Mouse (Mus musculus) lung, embryonic 16.5 days (tissue): ENCODE measurements around the gene Olfr963. TPM values are rescaled to one million over a fixed set of nuclear protein-coding genes. Genes with fewer than 3 reads are reported as not detected.

Experiments used
- ATAC-seq: fragments of 200-750 bp; cut with Nextera tagmentation; 2 replicates; pipeline ENCODE4 v1.8.0; 2017; ENCODE audit warnings: low read depth, mild to moderate bottlenecking, moderate library complexity
- H3K27ac ChIP-seq: fragments of 300-500 bp; sonication (generic); 2 replicates; pipeline ENCODE4 v1.5.1; 2014; ENCODE audit warnings: mild to moderate bottlenecking, control low read depth, low read length
- H3K27me3 ChIP-seq: fragments of 300-500 bp; sonication (generic); 2 replicates; pipeline ENCODE4 v1.6.1; 2014; ENCODE audit warnings: low read depth, low read length, mixed read lengths; ENCODE audit not compliant: control insufficient read depth, insufficient read depth
- H3K36me3 ChIP-seq: fragments of 300-500 bp; sonication (generic); 2 replicates; pipeline ENCODE4 v1.6.1; 2014; ENCODE audit warnings: low read length; ENCODE audit not compliant: control insufficient read depth, insufficient read depth
- H3K4me1 ChIP-seq: fragments of 300-500 bp; sonication (generic); replicated peaks from 2 replicates; pipeline ENCODE4 v1.6.1; 2014; ENCODE audit warnings: low read length, mixed read lengths; ENCODE audit not compliant: control insufficient read depth, insufficient read depth
- H3K4me2 ChIP-seq: fragments of 300-500 bp; sonication (generic); 2 replicates; pipeline ENCODE4 v1.6.1; 2014; ENCODE audit warnings: low read depth, low read length, control low read depth
- H3K4me3 ChIP-seq: fragments of 300-500 bp; sonication (generic); 2 replicates; pipeline ENCODE4 v1.5.1; 2014; ENCODE audit warnings: mild to moderate bottlenecking, low read length, control low read depth
- H3K9ac ChIP-seq: fragments of 300-500 bp; sonication (generic); 2 replicates; pipeline ENCODE4 v1.6.1; 2014; ENCODE audit warnings: low read length, control low read depth
- H3K9me3 ChIP-seq: fragments of 300-500 bp; sonication (generic); 2 replicates; pipeline ENCODE4 v1.6.1; 2016; ENCODE audit warnings: low read length; ENCODE audit not compliant: control insufficient read depth
- WGBS: fragments of 180-500 bp; shearing (Covaris S2); extraction: QIAGEN DNeasy Blood & Tissue Kit; methylation state at CpG from one replicate; pipeline ENCODE4 v1.1.7; 2014; 5-methylcytosine and 5-hydroxymethylcytosine counted together
- polyA plus RNA-seq: library from polyadenylated mRNA; unstranded; fragments of >200 nt; fragmentation: Nextera tagmentation; extraction: Ambion mirVana; gene quantifications from 2 replicates; pipeline ENCODE4 v1.2.1, GENCODE M21; 2015

Olfr963 gene
- polyA plus RNA-seq, result not detected in 2 replicates

DNA sequence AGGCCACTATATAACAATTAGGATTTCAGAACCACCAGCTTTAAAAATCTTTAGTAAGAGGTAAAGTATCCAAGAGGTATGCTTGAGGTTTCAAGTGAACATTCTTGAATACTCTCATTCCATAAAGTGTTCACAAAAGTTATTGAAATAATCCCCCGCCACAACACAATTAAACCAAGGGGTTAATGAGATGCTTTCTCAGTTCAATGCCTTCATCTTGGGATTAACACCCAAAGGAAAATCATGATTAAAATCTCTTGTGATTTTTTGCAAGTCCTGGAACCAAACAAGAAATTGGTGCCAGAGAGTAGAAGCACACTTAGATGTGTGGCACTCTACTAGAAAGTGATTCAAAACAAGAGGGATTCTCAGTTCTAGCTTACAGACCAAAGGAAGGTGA, at the start of gene Olfr963:
Olfr963 (plus strand) TSS at position 301 of the 400 bp plus-strand sequence.
- Histone ChIP-seq H3K27ac (no peak within 1 kb of the TSS), H3K36me3 (no peaks in the 10 kb centered on the region), H3K4me1 (no peaks in the 10 kb centered on the region), H3K27me3 (no peaks in the 10 kb centered on the region), H3K9ac (no peak within 1 kb of the TSS), H3K9me3 (no peaks in the 10 kb centered on the region), H3K4me2 (no peak within 1 kb of the TSS), H3K4me3 (no peak within 1 kb of the TSS)
- 86% methylated on average over 1 of the region's 1 CpGs for WGBS
- ATAC-seq, result no peak

DNA sequence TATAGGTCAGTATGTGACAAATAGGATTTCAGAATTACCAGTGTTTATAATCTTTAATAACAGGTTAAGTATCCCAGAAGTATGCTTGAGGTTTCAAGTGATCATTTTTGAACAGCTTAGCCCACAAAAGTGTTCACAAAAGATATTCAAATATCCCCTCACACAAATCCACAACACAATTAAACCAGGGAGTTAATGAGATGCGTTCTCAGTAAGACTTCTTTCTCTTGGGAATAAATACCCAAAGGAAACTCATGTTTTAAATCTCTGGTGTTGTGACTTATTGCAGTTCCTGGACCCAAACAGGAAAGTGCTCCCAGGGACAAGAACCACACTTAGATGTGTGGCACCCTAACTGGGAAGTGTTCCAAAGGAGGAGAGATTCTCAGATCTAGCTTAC, 45.9 kb upstream of the Olfr963 start, which contains the start of gene Olfr960:
Olfr960 (plus strand) TSS at position 301 of the 400 bp plus-strand sequence.
- no peak for ATAC-seq

DNA sequence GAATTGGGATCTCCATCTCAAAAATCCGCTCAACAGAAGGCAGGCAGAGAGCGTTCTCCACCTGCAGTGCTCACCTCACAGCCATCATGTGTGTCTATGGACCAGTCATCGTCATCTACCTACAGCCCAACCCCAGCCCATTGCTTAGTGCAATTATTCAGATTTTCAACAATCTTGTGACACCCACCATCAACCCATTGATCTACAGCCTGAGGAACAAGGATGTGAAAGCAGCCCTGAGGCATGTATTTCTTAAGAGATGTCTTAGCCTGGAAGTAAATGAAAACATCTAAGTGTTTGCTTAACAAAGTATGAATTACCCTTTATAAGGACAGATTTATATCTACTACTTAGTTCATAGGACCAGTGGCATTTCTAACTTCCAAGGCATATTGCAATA, 43.2 kb upstream of the Olfr963 start:
- Histone ChIP-seq H3K4me3 (no peak overlapping the region), H3K9ac (no peak overlapping the region), H3K9me3 (no peaks in the 10 kb centered on the region), H3K36me3 (no peaks in the 10 kb centered on the region), H3K27ac (no peak overlapping the region), H3K27me3 (no peaks in the 10 kb centered on the region), H3K4me1 (no peaks in the 10 kb centered on the region), H3K4me2 (no peak overlapping the region)
- ATAC-seq, result no peak
- 82% methylated on average over 3 of the region's 3 CpGs for WGBS

More for the DNA sequence above, 45.9 kb upstream of the Olfr963 start, which contains the start of gene Olfr960:
- Histone ChIP-seq H3K27ac (no peak within 1 kb of the TSS), H3K9me3 (no peaks in the 10 kb centered on the region), H3K4me3 (no peak within 1 kb of the TSS), H3K27me3 (no peaks in the 10 kb centered on the region), H3K36me3 (no peaks in the 10 kb centered on the region), H3K4me1 (no peaks in the 10 kb centered on the region), H3K9ac (no peak within 1 kb of the TSS), H3K4me2 (no peak within 1 kb of the TSS)
- 69% methylated on average over 1 of the region's 1 CpGs for WGBS

DNA sequence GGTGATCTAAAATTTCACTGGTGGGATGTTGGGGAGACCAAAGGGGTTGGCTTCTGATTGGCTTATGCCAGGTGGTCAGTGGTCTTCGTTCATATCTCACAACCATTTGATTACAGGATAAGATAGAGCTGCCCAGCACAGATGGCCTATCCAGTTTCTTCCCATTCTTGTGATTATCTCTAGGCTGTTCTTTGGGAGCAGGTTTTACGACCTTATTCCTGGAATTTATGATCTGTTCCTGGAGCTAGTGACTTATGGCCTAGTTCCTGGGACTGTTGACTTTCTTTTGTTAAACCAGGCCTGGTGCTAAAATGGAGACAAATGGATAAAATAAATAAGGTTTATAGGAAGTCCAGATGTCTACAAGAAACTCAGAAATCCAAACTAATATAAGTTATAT, 42.3 kb upstream of the Olfr963 start:
- H3K4me3 ChIP-seq, result no peak overlapping the region
- WGBS, result 59% methylated on average over 2 of the region's 2 CpGs
- ATAC-seq, result no peak
- no peaks in the 10 kb centered on the region for H3K27me3 ChIP-seq
- no peaks in the 10 kb centered on the region for H3K9me3 ChIP-seq
- no peaks in the 10 kb centered on the region for H3K36me3 ChIP-seq
- no peak overlapping the region for H3K27ac ChIP-seq
- H3K9ac ChIP-seq, result no peak overlapping the region
- H3K4me2 ChIP-seq, result no peak overlapping the region
- H3K4me1 ChIP-seq, result no peaks in the 10 kb centered on the region

DNA sequence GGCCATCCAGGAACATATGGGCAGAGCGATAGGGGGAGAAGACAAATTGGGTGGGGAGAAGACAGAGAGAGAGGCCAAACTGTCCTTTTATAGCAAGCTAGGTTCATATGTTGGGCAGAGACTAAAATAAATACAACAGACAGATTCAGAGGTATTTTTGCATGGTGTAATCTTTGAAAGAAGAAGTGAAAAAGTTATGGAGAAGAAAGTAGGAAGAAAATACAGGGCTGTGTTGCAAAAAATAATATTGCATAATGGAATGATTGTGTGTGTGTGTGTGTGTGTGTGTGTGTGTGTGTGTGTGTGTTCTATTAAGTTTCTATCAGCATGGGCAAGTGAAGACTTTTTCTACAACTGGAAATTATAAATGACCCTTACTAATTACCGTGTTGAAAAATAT, 37.9 kb upstream of the Olfr963 start:
- Histone ChIP-seq H3K27ac (no peak overlapping the region), H3K4me2 (no peak overlapping the region), H3K4me1 (no peaks in the 10 kb centered on the region), H3K9me3 (no peaks in the 10 kb centered on the region), H3K36me3 (no peaks in the 10 kb centered on the region), H3K4me3 (no peak overlapping the region), H3K9ac (no peak overlapping the region), H3K27me3 (no peaks in the 10 kb centered on the region)
- no peak for ATAC-seq
- 63% methylated on average over 2 of the region's 2 CpGs for WGBS

DNA sequence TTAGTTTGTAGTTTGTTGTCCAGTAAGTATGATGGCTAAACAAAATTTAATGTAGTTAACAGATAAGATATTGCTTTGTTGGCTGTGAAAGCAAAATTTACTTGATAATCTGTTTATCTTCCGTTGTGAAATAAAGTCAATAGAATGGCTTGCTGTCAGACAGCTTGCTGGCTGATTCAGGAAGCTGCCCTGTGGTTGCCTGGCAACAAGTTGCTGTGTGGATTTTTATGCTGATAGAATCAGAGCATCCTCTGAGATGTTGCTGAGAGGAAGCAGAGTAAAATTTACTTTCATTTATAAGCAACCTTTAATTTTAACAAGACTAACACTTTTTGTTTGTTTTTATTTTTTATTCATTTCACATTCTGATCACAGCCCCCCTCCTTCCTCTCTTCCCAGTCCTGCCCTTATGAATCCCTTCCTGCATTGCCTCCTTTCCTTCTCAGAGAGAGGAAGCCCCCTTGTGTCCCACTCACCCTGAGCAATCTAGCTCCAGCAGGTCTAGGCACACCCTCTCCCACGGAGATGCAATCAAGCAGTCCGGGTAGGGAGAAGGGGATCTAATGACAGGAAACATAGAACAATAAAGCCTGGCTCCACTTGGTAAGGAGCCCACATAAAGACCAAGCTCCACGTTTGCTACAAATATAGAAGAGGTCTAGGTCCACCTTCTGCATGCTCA, 33.0 kb upstream of the Olfr963 start:
- 34% methylated on average over 4 of the region's 4 CpGs for WGBS

DNA sequence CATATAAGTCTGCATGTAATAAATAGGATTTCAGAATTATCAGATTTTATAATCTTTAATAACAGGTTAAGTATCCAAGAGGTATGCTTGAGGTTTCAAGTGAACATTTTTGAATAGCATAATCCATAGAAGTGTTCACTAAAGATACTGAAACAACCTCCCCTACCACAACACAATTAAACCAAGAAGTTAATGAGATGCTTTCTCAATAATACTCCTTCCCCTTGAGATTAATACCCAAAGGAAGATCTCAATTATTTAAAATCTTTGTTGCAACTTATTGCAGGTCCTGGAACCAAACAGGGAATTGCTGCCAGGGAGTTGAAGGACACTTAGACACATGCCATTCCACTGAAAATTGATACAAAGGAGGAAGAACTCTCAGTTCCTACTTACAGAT, 22.2 kb upstream of the Olfr963 start, which contains the start of gene Olfr961:
Olfr961 (plus strand) TSS at position 301 of the 400 bp plus-strand sequence.
- Histone ChIP-seq H3K27ac (no peak within 1 kb of the TSS), H3K4me1 (no peaks in the 10 kb centered on the region), H3K9ac (no peak within 1 kb of the TSS), H3K9me3 (no peaks in the 10 kb centered on the region), H3K36me3 (no peaks in the 10 kb centered on the region), H3K4me3 (no peak within 1 kb of the TSS), H3K27me3 (no peaks in the 10 kb centered on the region), H3K4me2 (no peak within 1 kb of the TSS)
- ATAC-seq, result no peak

More for the DNA sequence above, 33.0 kb upstream of the Olfr963 start:
- Histone ChIP-seq H3K9ac (no peak overlapping the region), H3K4me3 (no peak overlapping the region), H3K27me3 (no peaks in the 10 kb centered on the region), H3K4me1 (no peaks in the 10 kb centered on the region), H3K4me2 (no peak overlapping the region), H3K36me3 (no peaks in the 10 kb centered on the region), H3K9me3 (no peaks in the 10 kb centered on the region), H3K27ac (no peak overlapping the region)
- no peak for ATAC-seq

DNA sequence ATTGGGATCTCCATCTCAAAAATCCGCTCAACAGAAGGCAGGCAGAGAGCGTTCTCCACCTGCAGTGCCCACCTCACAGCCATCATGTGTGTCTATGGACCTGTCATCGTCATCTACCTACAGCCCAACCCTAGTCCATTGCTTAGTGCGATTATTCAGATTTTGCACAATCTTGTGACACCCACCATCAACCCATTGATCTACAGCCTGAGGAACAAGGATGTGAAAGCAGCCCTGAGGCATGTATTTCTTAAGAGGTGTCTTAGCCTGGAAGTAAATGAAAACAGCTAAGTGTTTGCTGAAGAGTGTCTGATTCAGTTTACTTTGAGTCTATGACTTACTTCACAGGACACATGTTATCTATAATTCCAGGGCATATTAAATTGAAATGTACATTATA, 19.6 kb upstream of the Olfr963 start:
- 80% methylated on average over 4 of the region's 4 CpGs for WGBS
- no peak for ATAC-seq
- no peak overlapping the region for H3K4me3 ChIP-seq

DNA sequence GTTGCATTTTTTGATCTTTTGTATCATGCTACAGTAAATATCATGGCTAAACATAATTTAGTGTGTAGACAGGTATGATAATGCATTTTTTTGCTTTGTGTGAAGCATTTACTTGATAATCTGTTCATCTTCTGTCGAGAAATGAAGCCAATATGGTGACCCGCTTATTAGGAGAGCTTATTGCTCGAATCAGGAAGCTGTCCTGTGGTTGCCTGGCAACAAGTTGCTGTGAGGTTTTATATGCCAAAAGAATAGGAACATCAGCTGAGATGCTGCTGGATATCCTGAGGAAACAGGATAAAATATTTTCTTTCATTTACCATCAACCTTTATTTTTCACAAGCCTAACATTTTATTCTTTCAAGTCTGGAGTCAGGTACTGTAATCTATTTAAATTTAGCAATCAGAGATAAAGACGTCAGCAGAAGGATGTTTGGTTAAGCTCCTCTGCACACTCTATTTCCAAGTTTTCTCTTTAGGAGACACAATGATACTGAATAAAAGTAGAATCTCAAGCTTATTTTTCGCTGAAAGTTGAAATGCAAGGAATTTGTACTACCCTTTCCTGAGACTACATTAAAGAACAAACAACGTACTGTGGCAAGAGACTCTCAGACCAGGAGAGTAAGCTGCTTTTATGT, 12.1 kb upstream of the Olfr963 start:
- no peaks in the 10 kb centered on the region for H3K27me3 ChIP-seq
- H3K36me3 ChIP-seq, result no peaks in the 10 kb centered on the region
- ATAC-seq, result no peak
- no peaks in the 10 kb centered on the region for H3K9me3 ChIP-seq
- WGBS, result 61% methylated on average over 6 of the region's 6 CpGs
- no peak overlapping the region for H3K9ac ChIP-seq
- H3K27ac ChIP-seq, result no peak overlapping the region
- no peak overlapping the region for H3K4me2 ChIP-seq
- H3K4me1 ChIP-seq, result no peaks in the 10 kb centered on the region
- no peak overlapping the region for H3K4me3 ChIP-seq

More for the DNA sequence above, 19.6 kb upstream of the Olfr963 start:
- H3K4me2 ChIP-seq, result no peak overlapping the region
- no peak overlapping the region for H3K9ac ChIP-seq
- no peak overlapping the region for H3K27ac ChIP-seq
- H3K9me3 ChIP-seq, result no peaks in the 10 kb centered on the region
- no peaks in the 10 kb centered on the region for H3K36me3 ChIP-seq
- H3K27me3 ChIP-seq, result no peaks in the 10 kb centered on the region
- no peaks in the 10 kb centered on the region for H3K4me1 ChIP-seq
